Mouse (Mus musculus): Measurements from ENCODE around the gene Lgals3bp.
A peak's percentile ranks its signal among the peaks of the same experiment; 100 is the strongest.

Lgals3bp gene

DNA sequence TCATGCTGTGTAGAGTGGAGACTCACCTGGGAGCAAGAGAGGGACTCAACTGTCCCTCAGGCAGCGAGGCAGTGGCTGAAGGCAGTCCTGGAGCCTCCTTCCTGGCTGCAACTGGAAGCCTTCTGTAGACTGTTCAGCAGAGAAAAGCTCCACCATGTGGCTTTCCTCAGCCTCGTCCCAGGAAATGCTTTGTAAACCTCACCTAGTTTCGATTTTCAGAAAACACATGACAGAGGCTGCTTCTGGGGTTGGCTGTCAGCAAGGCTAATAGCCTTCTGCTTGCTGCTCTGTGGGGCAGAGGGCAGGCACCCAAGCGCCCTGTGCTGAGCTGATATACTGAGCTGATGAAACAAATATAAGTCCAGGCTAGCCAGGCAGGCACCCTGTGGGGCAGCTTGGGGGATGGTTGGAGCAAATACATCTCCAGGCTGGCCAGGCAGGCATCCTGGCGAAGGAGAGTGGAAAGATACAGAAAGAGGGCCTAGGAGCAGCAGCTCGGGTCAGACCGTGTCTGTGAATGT, at the start of gene Lgals3bp:
Gene Lgals3bp, minus strand, starts transcription at position 333 of the 521 bp plus-strand sequence.
- DNase-seq (ENCODE audit: extremely low spot score): no peak

- DNase-seq (ENCODE audit: extremely low spot score): no peak
These were observed 49.3 kb upstream of the Lgals3bp start for GRCm38 (mm10) chr11:118451211-118451610.

DNA sequence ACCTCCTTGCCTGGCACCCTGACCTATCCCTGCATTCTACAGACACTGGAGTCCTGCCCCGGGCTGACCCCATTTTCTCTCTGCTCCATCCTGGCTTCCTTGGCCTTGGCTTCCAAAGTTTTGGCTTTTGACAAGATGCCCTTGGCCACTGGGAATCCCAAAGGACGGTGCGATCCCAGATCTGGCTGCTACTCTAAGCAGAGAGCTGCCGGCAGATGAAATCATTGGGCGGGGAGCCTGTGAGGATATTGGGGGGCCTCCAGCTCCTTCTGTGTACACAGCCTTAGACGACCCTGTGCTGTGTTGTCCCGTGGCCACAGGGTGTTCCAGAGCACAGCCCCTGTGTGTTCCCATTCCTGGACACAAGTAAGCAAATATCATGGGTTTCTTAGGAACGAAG, 46.5 kb upstream of the Lgals3bp start:
- no peak for DNase-seq (ENCODE audit: extremely low spot score)

GRCm38 (mm10) chr11:118447346-118447745, 45.5 kb upstream of the Lgals3bp start:
- DNase-seq (ENCODE audit: extremely low spot score): no peak

DNA sequence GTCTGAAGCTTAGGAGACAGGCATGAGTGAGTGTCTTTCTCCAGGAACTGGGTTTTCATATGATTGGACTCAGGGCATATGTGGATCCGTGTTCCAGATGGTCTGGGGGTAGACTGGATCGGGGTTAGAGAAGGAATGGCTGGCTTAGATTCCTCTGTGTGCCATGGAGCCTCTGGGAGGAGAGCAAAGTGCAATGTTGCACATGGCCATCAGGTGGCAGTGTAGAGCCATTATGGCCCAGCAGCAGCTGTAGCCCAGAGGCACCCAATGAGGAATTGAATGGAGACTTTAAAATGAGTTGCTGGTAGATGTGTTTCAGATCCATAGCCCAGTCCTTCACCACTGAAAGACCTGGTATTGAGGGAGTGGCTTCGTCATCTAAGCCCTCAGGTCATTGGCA, 44.0 kb upstream of the Lgals3bp start:
- DNase-seq (ENCODE audit: extremely low spot score): peak; percentile 76

- DNase-seq (ENCODE audit: extremely low spot score): peak; percentile 71
These were observed 41.5 kb upstream of the Lgals3bp start for GRCm38 (mm10) chr11:118443201-118443970.

DNA sequence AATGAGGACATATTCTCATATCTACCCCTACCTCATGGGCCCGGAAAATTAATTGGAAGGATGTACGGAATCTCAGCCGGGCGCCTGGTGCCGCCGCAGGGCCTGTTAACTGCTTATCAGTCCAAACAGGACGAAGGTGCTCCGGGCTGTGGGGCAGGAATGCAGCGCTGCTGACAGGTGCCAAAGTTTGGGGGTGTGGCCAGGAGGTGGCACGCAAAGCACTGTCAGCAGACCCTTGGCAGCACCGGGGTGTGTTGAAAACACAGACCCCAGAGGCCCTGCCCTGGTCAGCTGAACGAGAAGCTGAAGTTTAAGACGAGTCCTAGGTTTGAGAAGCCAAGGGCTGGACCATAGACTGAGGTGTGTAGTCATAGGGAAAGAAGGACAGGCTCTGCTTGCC, 40.8 kb upstream of the Lgals3bp start:
- DNase-seq (ENCODE audit: extremely low spot score): no peak

DNA sequence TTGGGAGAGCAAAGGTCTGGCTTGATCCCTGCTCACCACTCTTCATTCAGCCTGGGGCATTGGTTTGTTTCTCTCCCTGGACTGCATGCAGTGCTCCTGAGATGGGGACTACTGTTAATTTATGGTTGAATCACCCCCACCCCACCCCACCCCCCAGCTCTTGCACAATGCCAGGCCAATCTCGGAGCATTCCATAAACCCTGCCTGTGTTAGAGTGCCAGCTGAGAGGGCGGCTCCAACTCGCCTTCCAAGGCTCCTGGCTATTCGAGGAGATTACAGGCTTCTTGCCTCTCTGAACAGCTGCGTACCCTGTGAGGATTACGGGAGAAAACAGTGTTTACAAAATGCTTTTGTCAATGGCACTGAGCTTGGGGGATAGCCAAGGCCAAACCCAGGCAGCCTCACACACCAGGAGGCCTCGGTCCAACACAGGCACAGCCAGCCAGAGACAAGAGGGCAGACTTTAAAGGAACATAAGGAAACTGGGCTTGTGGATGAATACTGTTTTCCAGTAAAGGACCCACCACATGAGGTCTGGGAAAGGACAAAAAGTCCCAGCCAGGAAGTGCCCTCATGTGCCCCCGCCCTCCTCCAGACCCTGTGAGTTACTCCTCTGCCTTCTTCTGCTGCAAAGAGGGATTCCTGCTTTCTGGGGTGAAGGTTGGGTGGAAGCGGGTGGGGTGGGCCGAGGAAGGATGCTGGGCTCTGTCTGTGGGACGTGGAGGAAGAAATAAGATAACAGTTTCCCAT, 36.9 kb upstream of the Lgals3bp start:
- no peak for DNase-seq (ENCODE audit: extremely low spot score)

- DNase-seq (ENCODE audit: extremely low spot score): no peak
These were observed 34.6 kb upstream of the Lgals3bp start for GRCm38 (mm10) chr11:118436471-118436935.

DNA sequence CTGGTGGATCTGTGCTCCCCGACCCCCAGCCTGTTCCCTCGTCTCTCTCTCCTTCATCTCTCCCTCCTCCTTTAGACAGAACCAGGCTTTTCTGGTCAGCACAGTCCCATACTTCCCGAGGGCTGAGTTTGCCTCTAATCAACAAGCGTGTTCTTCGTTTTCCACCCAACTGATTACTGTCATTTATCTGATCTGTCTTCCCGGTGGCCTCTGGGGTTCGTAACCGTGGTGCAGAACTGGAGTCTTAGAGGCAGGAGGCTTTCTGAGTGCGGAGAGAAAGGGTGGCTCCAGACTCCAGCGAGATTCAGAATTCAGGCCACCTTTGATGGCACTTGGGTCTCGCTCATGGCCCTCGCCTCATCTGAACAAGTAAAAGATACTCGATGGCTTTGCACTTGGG, 32.2 kb upstream of the Lgals3bp start:
- DNase-seq (ENCODE audit: extremely low spot score): no peak

DNA sequence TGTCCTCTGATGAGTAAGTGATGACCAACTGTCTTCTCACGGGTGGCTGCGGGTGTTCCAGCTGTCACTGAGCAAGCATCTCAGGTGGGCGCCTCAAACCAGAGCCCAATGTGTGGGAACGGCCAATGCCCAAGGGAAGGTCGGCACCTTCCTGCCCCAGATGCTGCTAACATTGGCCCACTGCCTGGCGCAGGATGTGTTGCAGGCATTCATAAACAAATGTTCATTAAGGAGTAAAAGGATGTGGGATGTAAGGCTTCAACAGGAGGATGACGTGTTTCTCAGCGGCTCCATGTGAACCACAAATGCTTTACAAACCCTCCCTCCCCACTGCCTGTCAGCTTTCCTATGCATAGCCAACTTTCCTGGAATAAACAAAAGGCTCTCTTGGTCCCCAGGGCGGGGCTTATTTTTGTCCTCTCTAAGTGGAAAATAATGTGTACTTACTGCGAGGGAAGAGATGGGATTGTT, 31.5 kb upstream of the Lgals3bp start:
- no peak for DNase-seq (ENCODE audit: extremely low spot score)

- no peak for DNase-seq (ENCODE audit: extremely low spot score)
These were observed 29.4 kb upstream of the Lgals3bp start for GRCm38 (mm10) chr11:118431100-118431948.

- DNase-seq (ENCODE audit: extremely low spot score): no peak
These were observed 28.5 kb upstream of the Lgals3bp start for GRCm38 (mm10) chr11:118430291-118430885.

DNA sequence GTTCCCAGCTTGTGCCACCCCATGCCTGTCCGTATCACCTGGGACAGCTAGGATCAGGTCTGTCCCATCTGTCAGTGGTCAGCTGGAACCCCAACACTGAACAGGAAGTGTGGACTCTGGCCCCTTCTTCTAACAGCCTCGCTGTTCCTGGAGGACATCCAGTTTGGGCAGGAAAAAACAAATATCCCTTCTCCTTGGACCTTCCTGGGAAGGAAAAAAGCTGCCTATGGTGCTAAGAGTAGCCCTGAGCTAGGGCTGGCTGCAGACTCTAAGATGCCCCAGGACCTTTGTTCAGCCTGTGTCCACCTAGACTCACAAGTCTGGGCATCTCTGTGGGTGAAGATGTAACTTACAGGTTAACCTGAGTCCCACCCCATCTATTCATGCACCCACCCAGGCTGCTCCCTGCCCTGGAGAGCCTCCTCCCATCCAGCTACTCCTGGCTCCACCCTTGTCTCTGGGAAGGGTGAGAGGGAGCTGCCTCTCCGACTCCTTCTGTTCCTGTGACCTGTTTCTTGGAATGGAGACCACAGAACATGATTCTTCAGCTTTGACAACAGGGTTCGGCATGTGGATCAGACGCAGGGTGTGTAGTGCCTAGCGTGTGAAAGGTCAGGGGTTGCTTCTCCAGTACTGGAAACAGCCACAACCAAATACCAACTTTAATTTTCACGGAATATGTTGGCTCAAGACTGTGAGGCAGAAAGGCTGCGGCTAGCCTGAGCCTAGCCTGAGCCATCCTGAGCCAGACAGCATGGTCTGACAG, 27.2 kb upstream of the Lgals3bp start:
- DNase-seq (ENCODE audit: extremely low spot score): no peak

DNA sequence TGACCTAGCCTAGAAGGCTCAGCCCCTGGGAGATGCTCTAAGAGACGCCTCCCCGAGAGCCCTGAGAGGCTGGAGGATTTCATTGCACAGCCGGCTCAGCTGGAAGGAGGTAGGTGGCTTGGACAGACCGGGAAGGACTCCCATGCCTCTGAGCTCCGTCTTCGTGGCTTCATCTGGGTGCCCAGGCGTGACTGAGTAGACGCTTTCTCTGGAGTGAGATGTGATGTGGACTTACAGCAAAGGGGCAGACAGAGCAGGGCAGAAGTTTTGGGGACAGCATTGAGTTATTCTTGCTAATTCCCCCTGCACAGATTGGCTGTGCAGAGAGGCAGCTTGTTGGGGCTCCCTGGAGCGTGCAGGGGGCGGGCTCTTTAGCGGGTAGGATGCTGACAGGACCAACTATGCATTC, 26.6 kb upstream of the Lgals3bp start:
- DNase-seq (ENCODE audit: extremely low spot score): no peak

DNA sequence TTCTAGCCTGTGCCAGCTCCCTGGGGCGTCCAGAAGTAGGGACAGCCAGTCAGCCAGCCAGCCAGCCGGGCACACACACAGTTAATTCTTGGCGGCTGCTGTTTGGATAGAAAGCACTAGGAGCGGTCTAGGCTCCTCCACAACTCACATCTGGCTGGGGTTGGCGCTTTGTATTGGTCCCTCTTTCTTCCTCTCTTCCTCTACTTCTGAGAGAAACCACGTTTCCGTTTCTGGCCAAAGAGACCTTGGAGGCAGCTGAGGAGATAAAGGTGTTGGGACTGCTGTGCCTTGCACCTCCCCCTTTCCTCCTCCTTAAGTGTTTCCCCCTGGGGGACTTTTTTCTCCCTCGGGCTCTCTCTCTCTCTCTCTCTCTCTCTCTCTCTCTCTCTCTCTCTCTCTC, 26.1 kb upstream of the Lgals3bp start, which contains the start of gene C1qtnf1:
Gene C1qtnf1, plus strand, starts transcription at position 218 of the 400 bp plus-strand sequence.
- DNase-seq (ENCODE audit: extremely low spot score): no peak

DNA sequence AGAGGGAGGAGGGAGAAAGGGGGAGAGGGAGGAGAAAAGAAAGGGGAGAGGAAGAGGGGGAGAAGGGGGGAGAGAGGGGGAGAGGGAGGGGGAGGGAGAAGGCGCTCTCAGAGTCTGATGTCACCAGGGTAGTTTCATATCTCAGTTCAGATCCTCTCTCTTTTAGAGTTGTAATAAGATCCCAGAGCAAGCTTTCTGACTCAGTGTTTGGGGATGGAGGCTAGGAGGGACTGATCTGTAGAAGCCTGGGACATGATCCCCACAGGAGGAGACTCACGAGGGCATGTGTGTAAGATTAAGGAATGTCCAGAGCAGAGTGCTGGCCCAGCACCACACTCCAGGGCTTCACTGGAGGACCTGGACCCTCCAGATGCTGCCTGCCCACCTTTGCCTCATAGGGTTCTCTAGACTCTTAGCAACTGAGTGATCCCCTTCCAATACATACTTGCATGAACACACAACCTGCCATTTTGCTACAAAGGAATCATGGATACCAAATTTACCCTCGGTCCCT, 25.4 kb upstream of the Lgals3bp start:
- no peak for DNase-seq (ENCODE audit: extremely low spot score)

DNA sequence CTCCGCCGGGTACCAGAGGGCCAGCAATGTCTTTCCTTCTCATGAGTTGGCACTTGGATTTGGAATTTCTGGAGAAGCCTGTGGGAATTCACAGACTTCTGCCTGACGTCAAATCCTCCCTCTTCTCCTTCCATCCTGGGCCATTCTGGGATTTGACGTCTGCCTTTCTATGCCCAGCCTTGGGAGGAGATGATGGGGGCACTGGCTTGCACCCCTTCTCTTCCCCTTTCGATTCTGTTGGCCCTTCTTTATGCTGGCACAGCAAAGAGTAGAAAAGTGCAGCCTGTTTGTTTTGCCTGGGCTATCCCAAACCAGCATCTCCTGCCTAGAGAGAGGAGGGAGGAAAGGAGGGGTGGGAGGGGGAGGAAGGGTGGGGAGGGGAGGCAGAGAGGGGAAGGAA, 24.9 kb upstream of the Lgals3bp start:
- DNase-seq (ENCODE audit: extremely low spot score): no peak

GRCm38 (mm10) chr11:118424621-118425335, 22.9 kb upstream of the Lgals3bp start:
- DNase-seq (ENCODE audit: extremely low spot score): no peak
